Mouse (Mus musculus): ENCODE data around the gene Sipa1. TPM values are rescaled to one million over a fixed set of nuclear protein-coding genes. Genes with fewer than 3 reads are reported as not detected.

The Sipa1 gene
- polyA plus RNA-seq, 1 experiment from 2014 or later: 26.8 TPM

GRCm38 (mm10) chr19:5607705-5608410 lies 55.6 kb downstream of the Sipa1 start:
- Histone ChIP-seq H3K9ac (ENCODE audit: low read depth, low read length) (no peak overlapping the region), H3K27me3 (ENCODE audit: control insufficient read depth, insufficient read depth, low read length) (no peaks in the 10 kb centered on the region), H3K36me3 (ENCODE audit: control insufficient read depth, insufficient read depth, low read length) (peaks cover 61% of the 10 kb centered on the region), H3K4me2 (replicated peaks; ENCODE audit: low read depth, low read length) (no peak overlapping the region), H3K4me1 (ENCODE audit: control insufficient read depth, insufficient read depth, low read length) (peaks cover 18% of the 10 kb centered on the region), H3K4me3 (ENCODE audit: low read length) (no peak overlapping the region), H3K27ac (ENCODE audit: low read depth, low read length) (no peak overlapping the region), H3K9me3 (ENCODE audit: control insufficient read depth, low read length) (no peaks in the 10 kb centered on the region)
- no peak for ATAC-seq (ENCODE audit: low FRiP score, low TSS enrichment)
- 96% methylated on average over 26 of the region's 26 CpGs for WGBS

- Histone ChIP-seq H3K9ac (ENCODE audit: low read depth, low read length) (no peak overlapping the region), H3K4me3 (ENCODE audit: low read length) (no peak overlapping the region), H3K9me3 (ENCODE audit: control insufficient read depth, low read length) (no peaks in the 10 kb centered on the region), H3K4me2 (replicated peaks; ENCODE audit: low read depth, low read length) (no peak overlapping the region), H3K27me3 (ENCODE audit: control insufficient read depth, insufficient read depth, low read length) (no peaks in the 10 kb centered on the region), H3K4me1 (ENCODE audit: control insufficient read depth, insufficient read depth, low read length) (peaks cover 24% of the 10 kb centered on the region), H3K36me3 (ENCODE audit: control insufficient read depth, insufficient read depth, low read length) (peaks cover 63% of the 10 kb centered on the region), H3K27ac (ENCODE audit: low read depth, low read length) (no peak overlapping the region)
- 85% methylated on average over 8 of the region's 8 CpGs for WGBS
- ATAC-seq (ENCODE audit: low FRiP score, low TSS enrichment): no peak
Measured at GRCm38 (mm10) chr19:5606196-5606595, 57.3 kb downstream of the Sipa1 start.

- 94% methylated on average over 7 of the region's 7 CpGs for WGBS
- Histone ChIP-seq H3K9me3 (ENCODE audit: control insufficient read depth, low read length) (no peaks in the 10 kb centered on the region), H3K27me3 (ENCODE audit: control insufficient read depth, insufficient read depth, low read length) (no peaks in the 10 kb centered on the region), H3K4me1 (ENCODE audit: control insufficient read depth, insufficient read depth, low read length) (peaks cover 19% of the 10 kb centered on the region), H3K9ac (ENCODE audit: low read depth, low read length) (no peak overlapping the region), H3K4me2 (replicated peaks; ENCODE audit: low read depth, low read length) (no peak overlapping the region), H3K36me3 (ENCODE audit: control insufficient read depth, insufficient read depth, low read length) (peaks cover 63% of the 10 kb centered on the region), H3K4me3 (ENCODE audit: low read length) (no peak overlapping the region), H3K27ac (ENCODE audit: low read depth, low read length) (no peak overlapping the region)
- no peak for ATAC-seq (ENCODE audit: low FRiP score, low TSS enrichment)
Measured at GRCm38 (mm10) chr19:5605126-5605525, 58.4 kb downstream of the Sipa1 start.

GRCm38 (mm10) chr19:5603664-5604063 lies 59.8 kb downstream of the Sipa1 start:
- Histone ChIP-seq H3K9ac (ENCODE audit: low read depth, low read length) (no peak overlapping the region), H3K36me3 (ENCODE audit: control insufficient read depth, insufficient read depth, low read length) (peaks cover 59% of the 10 kb centered on the region), H3K4me1 (ENCODE audit: control insufficient read depth, insufficient read depth, low read length) (peaks cover 11% of the 10 kb centered on the region), H3K27me3 (ENCODE audit: control insufficient read depth, insufficient read depth, low read length) (no peaks in the 10 kb centered on the region), H3K4me3 (ENCODE audit: low read length) (no peak overlapping the region), H3K27ac (ENCODE audit: low read depth, low read length) (no peak overlapping the region), H3K9me3 (ENCODE audit: control insufficient read depth, low read length) (no peaks in the 10 kb centered on the region), H3K4me2 (replicated peaks; ENCODE audit: low read depth, low read length) (no peak overlapping the region)
- 88% methylated on average over 7 of the region's 7 CpGs for WGBS
- no peak for ATAC-seq (ENCODE audit: low FRiP score, low TSS enrichment)

GRCm38 (mm10) chr19:5601752-5602541 lies 61.6 kb downstream of the Sipa1 start, which contains the start of gene Rnaseh2c:
Rnaseh2c (plus strand) TSS chr19:5601873.
- Histone ChIP-seq H3K9me3 (ENCODE audit: control insufficient read depth, low read length) (no peaks in the 10 kb centered on the region), H3K36me3 (ENCODE audit: control insufficient read depth, insufficient read depth, low read length) (peaks cover 42% of the 10 kb centered on the region), H3K4me3 (ENCODE audit: low read length) (peak within 1 kb of the TSS; percentile 95), H3K4me2 (replicated peaks; ENCODE audit: low read depth, low read length) (peak within 1 kb of the TSS; percentile 86), H3K27me3 (ENCODE audit: control insufficient read depth, insufficient read depth, low read length) (no peaks in the 10 kb centered on the region), H3K4me1 (ENCODE audit: control insufficient read depth, insufficient read depth, low read length) (peaks cover 10% of the 10 kb centered on the region), H3K27ac (ENCODE audit: low read depth, low read length) (peak within 1 kb of the TSS; percentile 89), H3K9ac (ENCODE audit: low read depth, low read length) (peak within 1 kb of the TSS; percentile 98)
- WGBS: under 1% methylated on average over 64 of the region's 64 CpGs
- ATAC-seq (ENCODE audit: low FRiP score, low TSS enrichment): peak; percentile 82

Small RNA genes lying within 50 kb of the gene (microRNA-seq; reads per million reads assigned to microRNA genes)
- not detected for gene Mir6987

Other genes with a start within 250 kb of the Sipa1 start
- gene Drap1, start 238.7 kb downstream of the Sipa1 start, polyA plus RNA-seq (2014; fragmentation: Nextera tagmentation; extraction: Ambion mirVana): 191 and 248 TPM in 2 replicates
- gene AI837181, start 238.6 kb downstream of the Sipa1 start, polyA plus RNA-seq (2014; fragmentation: Nextera tagmentation; extraction: Ambion mirVana): 39.0 and 40.8 TPM in 2 replicates
- gene Fosl1, start 216.2 kb downstream of the Sipa1 start, polyA plus RNA-seq (2014; fragmentation: Nextera tagmentation; extraction: Ambion mirVana): not detected in 2 replicates
- gene Ccdc85b, start 205.8 kb downstream of the Sipa1 start, polyA plus RNA-seq (2014; fragmentation: Nextera tagmentation; extraction: Ambion mirVana): 8.5 and 11.3 TPM in 2 replicates
- gene Fibp, start 203.1 kb downstream of the Sipa1 start, polyA plus RNA-seq (2014; fragmentation: Nextera tagmentation; extraction: Ambion mirVana): 122 and 125 TPM in 2 replicates
- gene Ctsw, start 195.2 kb downstream of the Sipa1 start, polyA plus RNA-seq (2014; fragmentation: Nextera tagmentation; extraction: Ambion mirVana): 0.54 TPM in 2 replicates
- gene Efemp2, start 189.8 kb downstream of the Sipa1 start, polyA plus RNA-seq (2014; fragmentation: Nextera tagmentation; extraction: Ambion mirVana): 109 and 139 TPM in 2 replicates
- gene Mus81, start 175.3 kb downstream of the Sipa1 start, polyA plus RNA-seq (2014; fragmentation: Nextera tagmentation; extraction: Ambion mirVana): 36.2 and 42.2 TPM in 2 replicates
- 3,114 and 3,144 TPM in 2 replicates for gene Cfl1, start 173.3 kb downstream of the Sipa1 start, polyA plus RNA-seq (2014; fragmentation: Nextera tagmentation; extraction: Ambion mirVana)
- gene 1700020D05Rik, start 159.9 kb downstream of the Sipa1 start, polyA plus RNA-seq (2014; fragmentation: Nextera tagmentation; extraction: Ambion mirVana): 0.19 TPM in 1 of 2 replicates, not detected in the other
- gene Snx32, start 153.2 kb downstream of the Sipa1 start, polyA plus RNA-seq (2014; fragmentation: Nextera tagmentation; extraction: Ambion mirVana): 5.7 and 6.5 TPM in 2 replicates
- gene Ovol1, start 103.1 kb downstream of the Sipa1 start, polyA plus RNA-seq (2014; fragmentation: Nextera tagmentation; extraction: Ambion mirVana): 11.1 and 11.8 TPM in 2 replicates
- 7.6 and 9.2 TPM in 2 replicates for gene Ap5b1, start 95.7 kb downstream of the Sipa1 start, polyA plus RNA-seq (2014; fragmentation: Nextera tagmentation; extraction: Ambion mirVana)
- gene Rnaseh2c, start 61.8 kb downstream of the Sipa1 start, polyA plus RNA-seq (2014; fragmentation: Nextera tagmentation; extraction: Ambion mirVana): 159 and 182 TPM in 2 replicates
- 31.5 and 36.0 TPM in 2 replicates for gene Kat5, start 53.5 kb downstream of the Sipa1 start, polyA plus RNA-seq (2014; fragmentation: Nextera tagmentation; extraction: Ambion mirVana)
- gene Rela, start 26.2 kb downstream of the Sipa1 start, polyA plus RNA-seq (2014; fragmentation: Nextera tagmentation; extraction: Ambion mirVana): 42.4 and 49.8 TPM in 2 replicates
- 26.8 and 33.6 TPM in 2 replicates for gene Map3k11, start 25.0 kb upstream of the Sipa1 start, polyA plus RNA-seq (2014; fragmentation: Nextera tagmentation; extraction: Ambion mirVana)
- gene Pcnx3, start 25.2 kb upstream of the Sipa1 start, polyA plus RNA-seq (2014; fragmentation: Nextera tagmentation; extraction: Ambion mirVana): 31.2 and 35.4 TPM in 2 replicates
- gene Kcnk7, start 40.7 kb upstream of the Sipa1 start, polyA plus RNA-seq (2014; fragmentation: Nextera tagmentation; extraction: Ambion mirVana): 0.39 and 0.42 TPM in 2 replicates
- 8.8 and 11.5 TPM in 2 replicates for gene Ehbp1l1, start 62.6 kb upstream of the Sipa1 start, polyA plus RNA-seq (2014; fragmentation: Nextera tagmentation; extraction: Ambion mirVana)
- gene Fam89b, start 65.9 kb upstream of the Sipa1 start, polyA plus RNA-seq (2014; fragmentation: Nextera tagmentation; extraction: Ambion mirVana): 92.8 and 114 TPM in 2 replicates
- gene Ltbp3, start 77.2 kb upstream of the Sipa1 start, polyA plus RNA-seq (2014; fragmentation: Nextera tagmentation; extraction: Ambion mirVana): 14.9 and 27.1 TPM in 2 replicates
- gene Scyl1, start 107.7 kb upstream of the Sipa1 start, polyA plus RNA-seq (2014; fragmentation: Nextera tagmentation; extraction: Ambion mirVana): 54.7 and 73.5 TPM in 2 replicates
- gene Frmd8, start 211.6 kb upstream of the Sipa1 start, polyA plus RNA-seq (2014; fragmentation: Nextera tagmentation; extraction: Ambion mirVana): 17.4 and 26.5 TPM in 2 replicates
- 3.3 and 3.5 TPM in 2 replicates for gene Slc25a45, start 214.1 kb upstream of the Sipa1 start, polyA plus RNA-seq (2014; fragmentation: Nextera tagmentation; extraction: Ambion mirVana)
- 2.9 and 4.0 TPM in 2 replicates for gene Tigd3, start 230.4 kb upstream of the Sipa1 start, polyA plus RNA-seq (2014; fragmentation: Nextera tagmentation; extraction: Ambion mirVana)
- 132 and 167 TPM in 2 replicates for gene Dpf2, start 249.3 kb upstream of the Sipa1 start, polyA plus RNA-seq (2014; fragmentation: Nextera tagmentation; extraction: Ambion mirVana)

Data from kidney, embryonic 14.5 days (tissue).